Mouse (Mus musculus): ENCODE data around the gene Abcg8. TPM values are rescaled to one million over a fixed set of nuclear protein-coding genes. Genes with fewer than 3 reads are reported as not detected.

Abcg8 gene
- polyA plus RNA-seq, 1 experiment from 2014 or later, result 0.10 TPM

- H3K9ac ChIP-seq (ENCODE audit: low read depth, low read length), result no peak overlapping the region
- H3K4me3 ChIP-seq (ENCODE audit: low read depth, low read length), result no peak overlapping the region
- H3K9me3 ChIP-seq (ENCODE audit: control insufficient read depth, low read length), result no peaks in the 10 kb centered on the region
- 79% methylated on average over 17 of the region's 17 CpGs for WGBS
- peaks cover 23% of the 10 kb centered on the region for H3K36me3 ChIP-seq (ENCODE audit: control insufficient read depth, insufficient read depth, low read length)
- H3K4me1 ChIP-seq (replicated peaks; ENCODE audit: control insufficient read depth, insufficient read depth, low read length), result no peaks in the 10 kb centered on the region
- H3K4me2 ChIP-seq, result no peak overlapping the region
- DNase-seq (ENCODE audit: low spot score), result no peak
- no peak overlapping the region for H3K27ac ChIP-seq (ENCODE audit: low read depth, low read length)
- ATAC-seq (replicated peaks; ENCODE audit: low FRiP score), result no peak
- H3K27me3 ChIP-seq (replicated peaks; ENCODE audit: control insufficient read depth, insufficient read depth, low read length), result no peaks in the 10 kb centered on the region
These were observed 33.3 kb downstream of the Abcg8 start for GRCm38 (mm10) chr17:84709403-84709851.

GRCm38 (mm10) chr17:84713563-84714164 lies 37.6 kb downstream of the Abcg8 start:
- Histone ChIP-seq H3K9me3 (ENCODE audit: control insufficient read depth, low read length) (no peaks in the 10 kb centered on the region), H3K9ac (ENCODE audit: low read depth, low read length) (no peak overlapping the region), H3K4me2 (no peak overlapping the region), H3K36me3 (ENCODE audit: control insufficient read depth, insufficient read depth, low read length) (peaks cover 13% of the 10 kb centered on the region; the same call in 1 of the 2 replicates), H3K4me1 (replicated peaks; ENCODE audit: control insufficient read depth, insufficient read depth, low read length) (no peaks in the 10 kb centered on the region), H3K27ac (ENCODE audit: low read depth, low read length) (no peak overlapping the region), H3K4me3 (ENCODE audit: low read depth, low read length) (no peak overlapping the region), H3K27me3 (replicated peaks; ENCODE audit: control insufficient read depth, insufficient read depth, low read length) (no peaks in the 10 kb centered on the region)
- DNase-seq (ENCODE audit: low spot score), result no peak
- WGBS, result 94% methylated on average over 18 of the region's 18 CpGs
- ATAC-seq (replicated peaks; ENCODE audit: low FRiP score), result no peak

DNA sequence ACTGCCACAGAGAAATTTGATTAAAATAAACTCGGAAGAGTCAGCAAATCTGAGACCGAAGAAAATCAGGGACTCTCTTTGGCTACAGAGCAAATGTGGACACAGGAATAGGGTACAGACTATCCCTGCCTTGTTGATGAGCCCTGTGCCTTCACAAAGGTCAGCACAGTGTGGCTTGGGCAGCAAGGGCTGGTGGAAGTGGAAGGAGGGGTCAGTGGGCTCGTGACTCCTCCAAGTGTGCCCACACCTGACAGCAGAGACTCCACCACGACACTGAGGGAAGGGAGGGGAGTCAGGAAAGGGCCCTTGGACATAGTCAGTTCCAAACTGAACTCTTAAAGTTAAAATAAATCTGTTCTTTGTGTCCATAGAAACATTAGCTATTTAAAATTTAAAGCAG lies 38.8 kb downstream of the Abcg8 start:
- 77% methylated on average over 4 of the region's 4 CpGs for WGBS
- ATAC-seq (replicated peaks; ENCODE audit: low FRiP score), result no peak
- Histone ChIP-seq H3K4me1 (replicated peaks; ENCODE audit: control insufficient read depth, insufficient read depth, low read length) (no peaks in the 10 kb centered on the region), H3K9ac (ENCODE audit: low read depth, low read length) (no peak overlapping the region), H3K27me3 (replicated peaks; ENCODE audit: control insufficient read depth, insufficient read depth, low read length) (no peaks in the 10 kb centered on the region), H3K36me3 (ENCODE audit: control insufficient read depth, insufficient read depth, low read length) (peaks cover 11% of the 10 kb centered on the region; the same call in 1 of the 2 replicates), H3K27ac (ENCODE audit: low read depth, low read length) (no peak overlapping the region), H3K4me3 (ENCODE audit: low read depth, low read length) (no peak overlapping the region), H3K9me3 (ENCODE audit: control insufficient read depth, low read length) (no peaks in the 10 kb centered on the region), H3K4me2 (no peak overlapping the region)
- DNase-seq (ENCODE audit: low spot score), result no peak

GRCm38 (mm10) chr17:84716252-84716872 lies 40.3 kb downstream of the Abcg8 start:
- Histone ChIP-seq H3K4me1 (replicated peaks; ENCODE audit: control insufficient read depth, insufficient read depth, low read length) (no peaks in the 10 kb centered on the region), H3K4me2 (no peak overlapping the region), H3K9ac (ENCODE audit: low read depth, low read length) (no peak overlapping the region), H3K4me3 (ENCODE audit: low read depth, low read length) (no peak overlapping the region), H3K9me3 (ENCODE audit: control insufficient read depth, low read length) (no peaks in the 10 kb centered on the region), H3K27ac (ENCODE audit: low read depth, low read length) (no peak overlapping the region), H3K36me3 (ENCODE audit: control insufficient read depth, insufficient read depth, low read length) (peaks cover 6% of the 10 kb centered on the region; the same call in 1 of the 2 replicates), H3K27me3 (replicated peaks; ENCODE audit: control insufficient read depth, insufficient read depth, low read length) (no peaks in the 10 kb centered on the region)
- 81% methylated on average over 16 of the region's 16 CpGs for WGBS
- DNase-seq (ENCODE audit: low spot score), result no peak
- no peak for ATAC-seq (replicated peaks; ENCODE audit: low FRiP score)

- Histone ChIP-seq H3K27me3 (replicated peaks; ENCODE audit: control insufficient read depth, insufficient read depth, low read length) (no peaks in the 10 kb centered on the region), H3K36me3 (ENCODE audit: control insufficient read depth, insufficient read depth, low read length) (peaks cover 14% of the 10 kb centered on the region; the same call in 1 of the 2 replicates), H3K4me3 (ENCODE audit: low read depth, low read length) (no peak overlapping the region), H3K4me2 (no peak overlapping the region), H3K9me3 (ENCODE audit: control insufficient read depth, low read length) (no peaks in the 10 kb centered on the region), H3K27ac (ENCODE audit: low read depth, low read length) (no peak overlapping the region), H3K9ac (ENCODE audit: low read depth, low read length) (no peak overlapping the region), H3K4me1 (replicated peaks; ENCODE audit: control insufficient read depth, insufficient read depth, low read length) (no peaks in the 10 kb centered on the region)
- 86% methylated on average over 5 of the region's 5 CpGs for WGBS
- DNase-seq (ENCODE audit: low spot score) (no peak), ATAC-seq (replicated peaks; ENCODE audit: low FRiP score) (no peak)
These were observed 41.3 kb downstream of the Abcg8 start for GRCm38 (mm10) chr17:84717416-84717815.

DNA sequence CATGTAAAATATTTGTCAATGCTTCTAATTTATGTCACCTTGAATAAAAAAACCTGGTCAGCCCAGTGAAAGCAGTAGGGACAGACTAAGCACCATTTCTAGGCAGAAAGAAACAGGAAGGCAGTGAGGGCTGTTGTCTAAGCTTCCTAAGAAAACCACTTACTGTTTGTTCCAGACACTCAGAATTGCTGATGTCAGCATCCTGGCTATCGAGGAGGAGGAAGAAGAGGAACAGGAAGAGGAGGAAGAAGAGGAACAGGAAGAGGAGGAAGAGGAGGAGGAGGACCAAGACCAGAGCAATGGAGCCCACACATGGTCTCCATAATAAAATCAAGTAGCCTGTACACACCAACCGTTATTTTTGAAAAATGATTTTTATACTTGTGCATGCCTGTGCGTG lies 43.0 kb downstream of the Abcg8 start:
- H3K9ac ChIP-seq (ENCODE audit: low read depth, low read length), result no peak overlapping the region
- ATAC-seq (replicated peaks; ENCODE audit: low FRiP score), result no peak
- 81% methylated on average over 3 of the region's 3 CpGs for WGBS
- no peaks in the 10 kb centered on the region for H3K27me3 ChIP-seq (replicated peaks; ENCODE audit: control insufficient read depth, insufficient read depth, low read length)
- H3K4me1 ChIP-seq (replicated peaks; ENCODE audit: control insufficient read depth, insufficient read depth, low read length), result no peaks in the 10 kb centered on the region
- no peak for DNase-seq (ENCODE audit: low spot score)
- H3K27ac ChIP-seq (ENCODE audit: low read depth, low read length), result no peak overlapping the region
- no peak overlapping the region for H3K4me3 ChIP-seq (ENCODE audit: low read depth, low read length)
- no peak overlapping the region for H3K4me2 ChIP-seq
- no peaks in the 10 kb centered on the region for H3K9me3 ChIP-seq (ENCODE audit: control insufficient read depth, low read length)
- H3K36me3 ChIP-seq (ENCODE audit: control insufficient read depth, insufficient read depth, low read length), result peaks cover 16% of the 10 kb centered on the region; the same call in 1 of the 2 replicates

GRCm38 (mm10) chr17:84724028-84724427 lies 47.9 kb downstream of the Abcg8 start:
- Histone ChIP-seq H3K9me3 (ENCODE audit: control insufficient read depth, low read length) (no peaks in the 10 kb centered on the region), H3K4me1 (replicated peaks; ENCODE audit: control insufficient read depth, insufficient read depth, low read length) (peaks cover 6% of the 10 kb centered on the region), H3K4me2 (no peak overlapping the region), H3K27ac (ENCODE audit: low read depth, low read length) (no peak overlapping the region), H3K27me3 (replicated peaks; ENCODE audit: control insufficient read depth, insufficient read depth, low read length) (no peaks in the 10 kb centered on the region), H3K4me3 (ENCODE audit: low read depth, low read length) (no peak overlapping the region), H3K9ac (ENCODE audit: low read depth, low read length) (no peak overlapping the region), H3K36me3 (ENCODE audit: control insufficient read depth, insufficient read depth, low read length) (peaks cover 34% of the 10 kb centered on the region)
- no peak for DNase-seq (ENCODE audit: low spot score)
- WGBS, result 89% methylated on average over 9 of the region's 9 CpGs
- ATAC-seq (replicated peaks; ENCODE audit: low FRiP score), result no peak

DNA sequence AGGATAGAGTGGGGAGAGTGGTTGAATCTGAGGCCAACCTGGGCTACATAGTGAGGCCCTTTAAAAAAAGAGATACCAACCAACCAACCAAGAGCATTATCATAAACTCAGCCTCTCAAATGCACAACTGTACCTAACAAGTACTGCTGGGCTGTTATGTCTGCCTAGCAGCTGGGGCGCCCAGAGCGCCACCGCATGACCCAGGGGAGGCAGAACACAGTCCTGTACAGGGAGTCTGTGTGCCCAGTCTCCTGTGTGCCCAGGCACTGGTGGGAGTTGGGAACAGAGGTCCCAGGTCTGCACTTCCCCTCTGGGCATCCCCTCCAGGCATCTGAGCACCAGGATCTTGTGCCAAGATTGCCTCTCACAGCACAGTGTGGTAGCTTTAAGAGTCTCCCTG lies 49.1 kb downstream of the Abcg8 start:
- H3K9me3 ChIP-seq (ENCODE audit: control insufficient read depth, low read length), result no peaks in the 10 kb centered on the region
- H3K4me3 ChIP-seq (ENCODE audit: low read depth, low read length), result no peak overlapping the region
- H3K36me3 ChIP-seq (ENCODE audit: control insufficient read depth, insufficient read depth, low read length), result peaks cover 34% of the 10 kb centered on the region
- no peak for ATAC-seq (replicated peaks; ENCODE audit: low FRiP score)
- peaks cover 12% of the 10 kb centered on the region for H3K4me1 ChIP-seq (replicated peaks; ENCODE audit: control insufficient read depth, insufficient read depth, low read length)
- no peak overlapping the region for H3K27ac ChIP-seq (ENCODE audit: low read depth, low read length)
- no peak overlapping the region for H3K9ac ChIP-seq (ENCODE audit: low read depth, low read length)
- 93% methylated on average over 3 of the region's 3 CpGs for WGBS
- H3K4me2 ChIP-seq, result no peak overlapping the region
- no peaks in the 10 kb centered on the region for H3K27me3 ChIP-seq (replicated peaks; ENCODE audit: control insufficient read depth, insufficient read depth, low read length)
- DNase-seq (ENCODE audit: low spot score), result no peak
